Mouse (Mus musculus) olfactory bulb, adult 2 months (tissue): ENCODE results near the gene Pcnx2.

ENCODE experiments used
- CTCF ChIP-seq: fragments of 200-500 bp; IDR thresholded peaks from 2 replicates; pipeline ENCODE4 v1.5.1; 2012; ENCODE audit warnings: low read depth, mild to moderate bottlenecking, low read length, moderate library complexity; ENCODE audit not compliant: insufficient read depth
- POLR2A ChIP-seq: fragments of 200-500 bp; IDR thresholded peaks from 2 replicates; pipeline ENCODE4 v1.6.1; 2012; ENCODE audit warnings: mild to moderate bottlenecking, low read depth, low read length, moderate library complexity; ENCODE audit not compliant: insufficient read depth

- TF ChIP-seq CTCF = no peak
- no peak for TF ChIP-seq POLR2A
These were observed 124.8 kb downstream of the Pcnx2 start for GRCm38 (mm10) chr8:125773281-125773803.
